Mouse (Mus musculus) intestine, postnatal 0 days (tissue): ENCODE results near the gene B3gat3. TPM values are rescaled to one million over a fixed set of nuclear protein-coding genes. Genes with fewer than 3 reads are reported as not detected.

ENCODE experiments used
- ATAC-seq: fragments of 200-750 bp; cut with Nextera tagmentation; 2 replicates; pipeline ENCODE4 v1.8.0; 2017; ENCODE audit warnings: mild to moderate bottlenecking, moderate TSS enrichment, moderate library complexity
- H3K27ac ChIP-seq: fragments of 300-500 bp; sonication (generic); 2 replicates; pipeline ENCODE4 v1.5.1; 2014; ENCODE audit warnings: mild to moderate bottlenecking, low read depth, low read length, moderate library complexity
- H3K27me3 ChIP-seq: fragments of 300-500 bp; sonication (generic); replicated peaks from 2 replicates; pipeline ENCODE4 v1.6.1; 2014; ENCODE audit warnings: low read length, mixed read lengths; ENCODE audit not compliant: control insufficient read depth, insufficient read depth
- H3K36me3 ChIP-seq: fragments of 300-500 bp; sonication (generic); 2 replicates; pipeline ENCODE4 v1.6.1; 2014; ENCODE audit warnings: mild to moderate bottlenecking, moderate library complexity; ENCODE audit not compliant: control insufficient read depth, insufficient read depth
- H3K4me1 ChIP-seq: fragments of 300-500 bp; sonication (generic); replicated peaks from 2 replicates; pipeline ENCODE4 v1.6.1; 2014; ENCODE audit warnings: antibody characterized with exemption, low read length, mixed read lengths; ENCODE audit not compliant: control insufficient read depth, insufficient read depth
- H3K4me2 ChIP-seq: fragments of 300-500 bp; sonication (generic); replicated peaks from 2 replicates; pipeline ENCODE4 v1.6.1; 2014; ENCODE audit warnings: low read depth, mild to moderate bottlenecking, moderate library complexity
- H3K4me3 ChIP-seq: fragments of 300-500 bp; sonication (generic); 2 replicates; pipeline ENCODE4 v1.5.1; 2014; ENCODE audit warnings: low read depth, low read length
- H3K9ac ChIP-seq: fragments of 300-500 bp; sonication (generic); 2 replicates; pipeline ENCODE4 v1.6.1; 2014; ENCODE audit warnings: mild to moderate bottlenecking, low read depth, low read length
- H3K9me3 ChIP-seq: fragments of 300-500 bp; sonication (generic); 2 replicates; pipeline ENCODE4 v1.6.1; 2016; ENCODE audit warnings: mixed run types; ENCODE audit not compliant: control insufficient read depth
- CTCF ChIP-seq: sonication (generic); IDR thresholded peaks from 2 replicates; pipeline ENCODE4 v1.5.1; 2016; ENCODE audit warnings: low read depth, mild to moderate bottlenecking, control low read depth, antibody characterized with exemption, moderate library complexity
- WGBS: fragments of 180-500 bp; shearing (Covaris S2); extraction: QIAGEN DNeasy Blood & Tissue Kit; methylation state at CpG from one replicate; pipeline ENCODE4 v1.1.7; 2014; 5-methylcytosine and 5-hydroxymethylcytosine counted together
- polyA plus RNA-seq: library from polyadenylated mRNA; unstranded; fragments of >200 nt; fragmentation: Nextera tagmentation; extraction: Ambion mirVana; gene quantifications from 2 replicates; pipeline ENCODE4 v1.2.1, GENCODE M21; 2015

Gene B3gat3
- polyA plus RNA-seq, 1 experiment from 2014 or later: 36.6 TPM

- H3K9me3 ChIP-seq: no peaks in the 10 kb centered on the region
- H3K27me3 ChIP-seq: no peaks in the 10 kb centered on the region
- H3K27ac ChIP-seq: peak within 1 kb of the TSS; percentile 89
- peak within 1 kb of the TSS; percentile 80 for H3K4me2 ChIP-seq
- no peaks in the 10 kb centered on the region for H3K4me1 ChIP-seq
- 0 out of 2 replicates have a peak, but pooled peaks have one; percentile 26 for TF ChIP-seq CTCF
- H3K9ac ChIP-seq: peak within 1 kb of the TSS; percentile 95
- peak within 1 kb of the TSS; percentile 99 for H3K4me3 ChIP-seq
- under 1% methylated on average over 53 of the region's 53 CpGs for WGBS
- H3K36me3 ChIP-seq: peaks cover 20% of the 10 kb centered on the region
- peak; percentile 99 for ATAC-seq
These were observed 22.2 kb upstream of the B3gat3 start, which contains the start of gene Ganab for GRCm38 (mm10) chr19:8897865-8898495. Gene Ganab (plus strand): TSS chr19:8898071.

GRCm38 (mm10) chr19:8898576-8898975 is 21.6 kb upstream of the B3gat3 start:
- peak overlapping the region; percentile 89; the same call in 1 of the 2 replicates for H3K27ac ChIP-seq
- peak overlapping the region; percentile 80 for H3K4me2 ChIP-seq
- 2% methylated on average over 13 of the region's 13 CpGs for WGBS
- H3K4me1 ChIP-seq: no peaks in the 10 kb centered on the region
- H3K36me3 ChIP-seq: peaks cover 25% of the 10 kb centered on the region
- H3K9ac ChIP-seq: peak overlapping the region; percentile 95
- H3K27me3 ChIP-seq: no peaks in the 10 kb centered on the region
- peak overlapping the region; percentile 99 for H3K4me3 ChIP-seq
- no peak for TF ChIP-seq CTCF
- ATAC-seq: no peak
- H3K9me3 ChIP-seq: no peaks in the 10 kb centered on the region

- no peak overlapping the region for H3K27ac ChIP-seq
- H3K36me3 ChIP-seq: peaks cover 28% of the 10 kb centered on the region
- peak overlapping the region; percentile 80 for H3K4me2 ChIP-seq
- ATAC-seq: no peak
- H3K9ac ChIP-seq: peak overlapping the region; percentile 95
- 20% methylated on average over 3 of the region's 3 CpGs for WGBS
- H3K4me1 ChIP-seq: no peaks in the 10 kb centered on the region
- no peaks in the 10 kb centered on the region for H3K9me3 ChIP-seq
- peak overlapping the region; percentile 99 for H3K4me3 ChIP-seq
- no peaks in the 10 kb centered on the region for H3K27me3 ChIP-seq
- no peak for TF ChIP-seq CTCF
These were observed 21.1 kb upstream of the B3gat3 start for GRCm38 (mm10) chr19:8899079-8899478.

GRCm38 (mm10) chr19:8903412-8903811 is 16.8 kb upstream of the B3gat3 start:
- ATAC-seq: no peak
- peaks cover 55% of the 10 kb centered on the region for H3K36me3 ChIP-seq
- H3K27ac ChIP-seq: no peak overlapping the region
- no peak overlapping the region for H3K9ac ChIP-seq
- 95% methylated on average over 5 of the region's 5 CpGs for WGBS
- H3K27me3 ChIP-seq: no peaks in the 10 kb centered on the region
- H3K9me3 ChIP-seq: no peaks in the 10 kb centered on the region
- no peak for TF ChIP-seq CTCF
- no peak overlapping the region for H3K4me2 ChIP-seq
- no peaks in the 10 kb centered on the region for H3K4me1 ChIP-seq
- H3K4me3 ChIP-seq: no peak overlapping the region

GRCm38 (mm10) chr19:8908531-8908930 is 11.6 kb upstream of the B3gat3 start:
- no peak overlapping the region for H3K4me2 ChIP-seq
- no peaks in the 10 kb centered on the region for H3K27me3 ChIP-seq
- H3K4me1 ChIP-seq: no peaks in the 10 kb centered on the region
- no peak for TF ChIP-seq CTCF
- no peak overlapping the region for H3K27ac ChIP-seq
- H3K9ac ChIP-seq: no peak overlapping the region
- no peak overlapping the region for H3K4me3 ChIP-seq
- H3K36me3 ChIP-seq: peaks cover 94% of the 10 kb centered on the region
- H3K9me3 ChIP-seq: no peaks in the 10 kb centered on the region
- ATAC-seq: no peak
- 92% methylated on average over 6 of the region's 6 CpGs for WGBS

- no peak overlapping the region for H3K27ac ChIP-seq
- no peak for ATAC-seq
- no peak overlapping the region for H3K4me2 ChIP-seq
- whole genome bisulfite sequencing: 93% methylated on average over 5 of the region's 5 CpGs
- H3K4me1 ChIP-seq: no peaks in the 10 kb centered on the region
- no peak overlapping the region for H3K9ac ChIP-seq
- TF ChIP-seq CTCF: no peak
- no peaks in the 10 kb centered on the region for H3K9me3 ChIP-seq
- no peak overlapping the region for H3K4me3 ChIP-seq
- H3K36me3 ChIP-seq: peaks cover 100% of the 10 kb centered on the region
- H3K27me3 ChIP-seq: no peaks in the 10 kb centered on the region
These were observed 8.4 kb upstream of the B3gat3 start for GRCm38 (mm10) chr19:8911810-8912209.
